Mouse (Mus musculus) bone marrow macrophage, adult 2 months (primary cell): ENCODE measurements around the gene 1700025G04Rik.

Experiments used
- CTCF ChIP-seq: IDR thresholded peaks from 2 replicates; pipeline ENCODE4 v1.5.1; 2012; ENCODE audit warnings: low read depth, mild to moderate bottlenecking, low read length, moderate library complexity
- POLR2A ChIP-seq: IDR thresholded peaks from 2 replicates; pipeline ENCODE4 v1.6.1; 2012; ENCODE audit warnings: mild to moderate bottlenecking, low read depth, low read length, borderline replicate concordance

DNA sequence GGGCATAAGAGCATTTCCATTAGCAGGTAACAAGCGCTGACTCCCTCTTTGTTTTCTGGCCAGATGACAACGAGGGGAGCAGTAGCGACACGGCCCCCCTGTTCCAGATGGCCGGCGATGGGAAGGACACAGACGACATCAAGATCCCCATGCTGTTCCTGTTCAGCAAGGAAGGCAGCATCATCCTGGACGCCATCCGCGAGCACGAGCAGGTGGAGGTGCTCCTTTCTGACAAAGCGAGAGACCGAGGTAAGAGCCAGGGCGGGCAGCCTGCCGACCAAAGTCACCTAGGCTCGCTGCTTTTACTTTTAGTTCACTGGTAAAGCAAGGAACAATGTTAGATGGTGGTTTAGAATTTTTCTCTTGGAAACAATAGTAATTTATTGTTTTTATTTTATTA lies 278.5 kb downstream of the 1700025G04Rik start:
- TF ChIP-seq CTCF (no peak), POLR2A (no peak)
